Mouse (Mus musculus) G1E (cell line): Measurements from ENCODE around the gene Arhgap24. TPM values are rescaled to one million over a fixed set of nuclear protein-coding genes. Genes with fewer than 3 reads are reported as not detected.
"Not testable (repeated sequence)": the region's sequence is repeated elsewhere in the genome, so short reads cannot be mapped to it uniquely, and the experiment has no call there.

ENCODE experiments used
- ATAC-seq: 2 replicates; pipeline ENCODE4 v1.8.0; 2016; ENCODE audit warnings: mild to moderate bottlenecking; ENCODE audit not compliant: insufficient number of reproducible peaks, poor library complexity, low FRiP score, severe bottlenecking; ENCODE audit errors: extremely low read depth
- DNase-seq: peaks from one replicate; pipeline ENCODE4 v3.0.0; 2012; ENCODE audit warnings: low spot score
- H3K27me3 ChIP-seq: 2 replicates; pipeline ENCODE4 v1.6.1; 2012; ENCODE audit warnings: mild to moderate bottlenecking, low read length, inconsistent platforms; ENCODE audit not compliant: insufficient read depth
- H3K36me3 ChIP-seq: replicated peaks from 2 replicates; pipeline ENCODE3; 2012; ENCODE audit warnings: mild to moderate bottlenecking, inconsistent platforms
- H3K4me1 ChIP-seq: 2 replicates; pipeline ENCODE4 v1.6.1; 2012; ENCODE audit warnings: low read depth, low read length, inconsistent platforms, mixed read lengths; ENCODE audit not compliant: insufficient read depth
- H3K4me3 ChIP-seq: 2 replicates; pipeline ENCODE4 v1.5.1; 2012; ENCODE audit warnings: low read depth, mild to moderate bottlenecking, inconsistent platforms, low read length, moderate library complexity, mixed read lengths
- H3K9me3 ChIP-seq: replicated peaks from 2 replicates; pipeline ENCODE4 v1.6.1; 2012; ENCODE audit warnings: inconsistent platforms
- CTCF ChIP-seq: IDR thresholded peaks from 2 replicates; pipeline ENCODE4 v1.5.1; 2012; ENCODE audit warnings: low read depth, low read length, inconsistent platforms, mixed read lengths
- GATA1 ChIP-seq: IDR thresholded peaks from 2 replicates; pipeline ENCODE4 v1.6.1; 2012; ENCODE audit warnings: borderline replicate concordance, low read length, inconsistent platforms, mixed read lengths
- GATA2 ChIP-seq: IDR thresholded peaks from 2 replicates; pipeline ENCODE4 v1.6.1; 2012; ENCODE audit warnings: low read depth, low read length, inconsistent platforms, borderline replicate concordance
- POLR2AphosphoS5 ChIP-seq: IDR thresholded peaks from 2 replicates; pipeline ENCODE4 v1.6.1; 2012; ENCODE audit warnings: low read depth, low read length, inconsistent platforms; ENCODE audit not compliant: insufficient replicate concordance
- TAL1 ChIP-seq: conservative IDR thresholded peaks from 2 replicates; pipeline ENCODE4 v1.6.1; 2012; ENCODE audit warnings: low read depth, low read length, inconsistent platforms, mixed read lengths
- polyA plus RNA-seq: library from polyadenylated mRNA; stranded (reverse); fragments of >175 nt; gene quantifications from 2 replicates; pipeline ENCODE4 v1.2.3, GENCODE M21; 2012
- total RNA-seq, 2 experiments: library from RNA; stranded (forward) in 1 of 2; stranded (reverse) in 1 of 2; fragments of 200-1000 nt in 1 of 2; fragments of >200 nt in 1 of 2; fragmentation: Nextera tagmentation in 1 of 2; gene quantifications; 2 replicates each; pipeline ENCODE4 v1.2.3; 2014 to 2017

Gene Arhgap24
- total and polyA plus RNA-seq, 3 experiments: 0.22 TPM; not detected in 2

GRCm38 (mm10) chr5:102920199-102920598 lies 439.0 kb downstream of the Arhgap24 start:
- Histone ChIP-seq H3K36me3 (no peaks in the 10 kb centered on the region), H3K4me1 (no peaks in the 10 kb centered on the region), H3K27me3 (no peaks in the 10 kb centered on the region), H3K4me3 (no peak overlapping the region), H3K9me3 (peaks cover 51% of the 10 kb centered on the region)
- DNase-seq (no peak), ATAC-seq (no peak)
- TF ChIP-seq POLR2AphosphoS5 (no peak), GATA1 (no peak), CTCF (no peak), GATA2 (no peak), TAL1 (no peak)

DNA sequence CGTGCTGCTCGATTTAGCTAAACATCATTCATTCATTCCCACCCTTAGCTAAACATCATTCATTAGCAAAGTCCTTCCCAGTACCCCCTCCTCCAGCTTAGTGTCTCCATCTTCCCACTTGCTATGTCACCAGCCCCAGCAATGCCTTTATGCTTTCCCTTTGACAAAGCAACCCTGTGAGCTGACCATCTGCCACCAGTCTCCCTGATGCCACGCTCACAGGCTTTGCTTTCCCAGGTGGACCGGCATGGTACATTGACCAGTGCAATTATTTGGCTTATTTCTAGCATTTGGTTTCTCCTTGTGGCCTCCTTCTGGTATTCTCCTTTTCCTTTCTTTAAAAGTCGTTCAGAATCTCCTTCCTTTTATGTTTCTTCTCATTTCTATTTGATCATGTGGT lies 445.6 kb downstream of the Arhgap24 start:
- ATAC-seq (no peak), DNase-seq (no peak)
- no peaks in the 10 kb centered on the region for H3K27me3 ChIP-seq
- no peak for TF ChIP-seq POLR2AphosphoS5
- TF ChIP-seq GATA1: no peak
- no peak for TF ChIP-seq TAL1
- no peak for TF ChIP-seq GATA2
- TF ChIP-seq CTCF: no peak
- H3K4me1 ChIP-seq: no peaks in the 10 kb centered on the region
- no peaks in the 10 kb centered on the region for H3K36me3 ChIP-seq
- peaks cover 48% of the 10 kb centered on the region for H3K9me3 ChIP-seq
- no peak overlapping the region for H3K4me3 ChIP-seq

DNA sequence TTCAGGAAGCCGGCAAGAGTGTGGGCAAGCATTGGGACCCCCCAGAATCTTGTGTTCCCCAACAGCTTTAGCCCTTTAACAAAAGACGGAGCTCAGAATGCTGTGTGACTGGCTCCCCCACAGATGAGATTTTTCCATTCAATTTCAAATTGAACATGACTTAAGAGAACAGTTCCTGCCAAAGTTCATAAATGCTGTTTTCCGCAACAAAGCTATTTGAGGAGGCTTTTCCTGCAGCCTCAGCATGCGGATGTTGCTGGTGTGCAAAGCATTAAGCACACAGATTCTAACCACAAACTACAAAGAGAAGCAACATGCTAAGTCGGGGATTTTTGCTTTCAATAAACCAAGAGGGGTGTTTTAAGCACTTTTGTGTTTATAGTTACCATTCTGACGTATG lies 449.0 kb downstream of the Arhgap24 start:
- Histone ChIP-seq H3K4me1 (no peaks in the 10 kb centered on the region), H3K27me3 (no peaks in the 10 kb centered on the region), H3K9me3 (peaks cover 32% of the 10 kb centered on the region), H3K4me3 (no peak overlapping the region), H3K36me3 (no peaks in the 10 kb centered on the region)
- ATAC-seq: no peak
- no peak for TF ChIP-seq TAL1
- TF ChIP-seq GATA2: no peak
- no peak for TF ChIP-seq CTCF
- no peak for TF ChIP-seq POLR2AphosphoS5
- TF ChIP-seq GATA1: no peak
- no peak for DNase-seq

DNA sequence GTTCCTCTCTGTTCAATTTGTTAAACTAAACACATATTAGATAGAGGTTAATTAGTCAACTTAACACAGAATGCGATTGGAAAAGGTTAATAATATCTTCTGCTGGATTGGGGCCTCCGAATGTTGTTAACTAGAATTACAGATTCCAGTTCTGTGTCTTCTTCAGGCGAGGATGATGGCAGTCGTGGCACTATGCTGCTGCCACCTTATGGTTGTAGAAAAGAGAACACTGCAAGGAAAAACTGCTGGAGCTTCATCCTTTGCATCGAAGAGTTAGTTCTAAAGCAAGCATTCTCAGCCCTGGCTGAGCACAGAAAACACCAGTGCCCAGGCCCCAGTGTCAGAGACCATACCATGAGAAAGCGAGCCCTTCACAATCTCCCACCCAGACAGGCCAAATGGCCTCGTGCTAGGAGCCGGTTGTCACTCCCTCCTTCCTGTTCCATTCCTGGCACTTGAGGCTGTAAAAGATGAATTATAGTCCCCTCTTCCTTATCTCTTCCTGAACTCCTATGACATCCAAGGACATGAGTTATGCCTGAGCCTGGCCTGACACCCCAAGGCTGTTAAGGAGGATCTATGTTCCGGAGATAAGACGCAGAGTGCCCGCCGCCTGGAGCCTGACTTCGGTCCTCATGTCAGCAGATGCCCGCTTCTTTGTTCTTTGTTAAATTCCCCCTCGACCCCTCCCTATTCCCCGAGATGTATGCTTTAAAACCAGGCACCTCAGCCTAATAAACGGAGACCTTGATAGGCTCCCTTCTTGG lies 462.9 kb downstream of the Arhgap24 start:
- H3K4me3 ChIP-seq, H3K36me3 ChIP-seq, H3K4me1 ChIP-seq, DNase-seq, ATAC-seq, H3K27me3 ChIP-seq: not testable (repeated sequence)
- H3K9me3 ChIP-seq: peaks cover 49% of the 10 kb centered on the region

GRCm38 (mm10) chr5:102946625-102947024 lies 465.4 kb downstream of the Arhgap24 start:
- H3K9me3 ChIP-seq: peaks cover 57% of the 10 kb centered on the region
- H3K36me3 ChIP-seq: no peaks in the 10 kb centered on the region
- no peaks in the 10 kb centered on the region for H3K4me1 ChIP-seq
- DNase-seq (no peak), ATAC-seq (no peak)
- no peak for TF ChIP-seq GATA1
- TF ChIP-seq POLR2AphosphoS5: no peak
- no peak for TF ChIP-seq TAL1
- TF ChIP-seq CTCF: no peak
- no peak for TF ChIP-seq GATA2
- no peaks in the 10 kb centered on the region for H3K27me3 ChIP-seq
- H3K4me3 ChIP-seq: no peak overlapping the region

DNA sequence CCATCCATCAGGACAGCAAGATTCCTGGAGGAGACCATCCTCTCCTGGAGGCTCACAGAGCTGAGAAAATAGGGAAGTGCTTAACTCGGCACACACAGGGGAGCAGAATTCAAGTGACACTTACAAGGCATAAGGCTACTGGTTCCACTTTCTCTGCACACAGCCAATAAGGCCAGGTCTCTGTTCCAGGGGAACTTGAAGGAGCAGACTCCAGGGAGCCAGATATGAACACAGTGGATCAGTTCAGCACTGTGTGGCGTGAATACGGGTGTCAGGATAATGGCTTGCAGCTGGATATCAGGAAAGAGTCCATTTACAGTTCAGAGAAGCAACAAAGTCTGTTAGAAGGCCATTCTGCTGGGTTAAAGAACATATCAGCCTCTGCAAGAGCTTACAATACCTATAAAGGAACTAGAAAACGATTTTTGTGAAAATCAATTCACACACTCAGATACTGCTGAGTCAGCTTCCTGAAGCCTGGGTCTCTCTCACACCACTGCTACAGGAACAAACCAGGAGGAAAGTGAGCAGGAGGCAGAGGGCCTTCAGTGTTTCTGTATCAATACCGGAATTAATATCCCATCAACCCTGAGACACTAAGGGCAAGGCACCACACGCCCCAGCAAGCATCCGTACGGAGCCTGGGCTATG lies 466.0 kb downstream of the Arhgap24 start:
- H3K27me3 ChIP-seq: no peaks in the 10 kb centered on the region
- H3K4me1 ChIP-seq: no peaks in the 10 kb centered on the region
- H3K9me3 ChIP-seq: peaks cover 56% of the 10 kb centered on the region
- no peak for DNase-seq
- ATAC-seq: no peak
- no peaks in the 10 kb centered on the region for H3K36me3 ChIP-seq
- TF ChIP-seq GATA1 (no peak), POLR2AphosphoS5 (no peak), TAL1 (no peak), CTCF (no peak), GATA2 (no peak)
- no peak overlapping the region for H3K4me3 ChIP-seq
